Mouse (Mus musculus) hindbrain, embryonic 16.5 days (tissue): ENCODE data around the gene 4930558K02Rik. TPM values are rescaled to one million over a fixed set of nuclear protein-coding genes. Genes with fewer than 3 reads are reported as not detected.

Experiments used
- ATAC-seq: fragments of 200-750 bp; cut with Nextera tagmentation; 2 replicates; pipeline ENCODE4 v1.8.0; 2017; ENCODE audit warnings: moderate TSS enrichment, moderate library complexity
- H3K27ac ChIP-seq: fragments of 300-500 bp; sonication (generic); 2 replicates; pipeline ENCODE4 v1.5.1; 2014; ENCODE audit warnings: low read depth, mild to moderate bottlenecking, control low read depth, low read length, moderate library complexity
- H3K27me3 ChIP-seq: fragments of 300-500 bp; sonication (generic); replicated peaks from 2 replicates; pipeline ENCODE4 v1.6.1; 2014; ENCODE audit warnings: low read length; ENCODE audit not compliant: control insufficient read depth, insufficient read depth
- H3K36me3 ChIP-seq: fragments of 300-500 bp; sonication (generic); 2 replicates; pipeline ENCODE4 v1.6.1; 2014; ENCODE audit warnings: mild to moderate bottlenecking, low read length, moderate library complexity, mixed read lengths; ENCODE audit not compliant: control insufficient read depth, insufficient read depth
- H3K4me1 ChIP-seq: fragments of 300-500 bp; sonication (generic); 2 replicates; pipeline ENCODE4 v1.6.1; 2014; ENCODE audit warnings: low read depth, low read length; ENCODE audit not compliant: control insufficient read depth, insufficient read depth
- H3K4me2 ChIP-seq: fragments of 300-500 bp; sonication (generic); 2 replicates; pipeline ENCODE4 v1.6.1; 2014; ENCODE audit warnings: mild to moderate bottlenecking, low read length, control low read depth, moderate library complexity
- H3K4me3 ChIP-seq: fragments of 300-500 bp; sonication (generic); 2 replicates; pipeline ENCODE4 v1.5.1; 2014; ENCODE audit warnings: mild to moderate bottlenecking, low read length, control low read depth, moderate library complexity
- H3K9ac ChIP-seq: fragments of 300-500 bp; sonication (generic); 2 replicates; pipeline ENCODE4 v1.6.1; 2014; ENCODE audit warnings: low read depth, mild to moderate bottlenecking, control low read depth, low read length, moderate library complexity
- H3K9me3 ChIP-seq: fragments of 300-500 bp; sonication (generic); 2 replicates; pipeline ENCODE4 v1.6.1; 2014; ENCODE audit warnings: mild to moderate bottlenecking, low read length, moderate library complexity; ENCODE audit not compliant: control insufficient read depth
- WGBS: fragments of 180-500 bp; shearing (Covaris S2); extraction: QIAGEN DNeasy Blood & Tissue Kit; methylation state at CpG from one replicate; pipeline ENCODE4 v1.1.7; 2014; 5-methylcytosine and 5-hydroxymethylcytosine counted together
- polyA plus RNA-seq: library from polyadenylated mRNA; unstranded; fragments of >200 nt; fragmentation: Nextera tagmentation; extraction: Ambion mirVana; gene quantifications from 2 replicates; pipeline ENCODE4 v1.2.1, GENCODE M21; 2015

4930558K02Rik gene
- polyA plus RNA-seq, 1 experiment from 2014 or later, result 0.25 TPM

DNA sequence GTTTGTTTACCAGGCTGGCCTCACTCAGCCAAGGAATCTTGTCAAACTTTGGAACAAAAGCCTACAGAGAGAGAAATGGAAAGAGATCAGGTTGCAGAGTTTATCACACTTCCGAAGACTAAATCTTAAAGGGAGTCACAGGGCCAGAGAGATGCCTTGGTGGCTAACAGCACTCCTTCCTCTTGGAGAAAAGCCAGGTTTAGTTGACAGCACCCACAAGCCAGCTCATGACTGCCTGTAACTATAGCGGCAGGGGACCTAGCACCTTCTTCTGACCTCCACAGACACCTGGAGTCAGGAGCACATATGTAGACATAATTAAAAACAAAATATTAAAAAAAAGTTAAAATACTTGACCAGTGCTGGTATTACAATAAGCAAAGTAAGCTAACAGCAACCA lies 11.5 kb downstream of the 4930558K02Rik start:
- no peak overlapping the region for H3K9ac ChIP-seq
- no peak for ATAC-seq
- 86% methylated on average over 2 of the region's 2 CpGs for WGBS

DNA sequence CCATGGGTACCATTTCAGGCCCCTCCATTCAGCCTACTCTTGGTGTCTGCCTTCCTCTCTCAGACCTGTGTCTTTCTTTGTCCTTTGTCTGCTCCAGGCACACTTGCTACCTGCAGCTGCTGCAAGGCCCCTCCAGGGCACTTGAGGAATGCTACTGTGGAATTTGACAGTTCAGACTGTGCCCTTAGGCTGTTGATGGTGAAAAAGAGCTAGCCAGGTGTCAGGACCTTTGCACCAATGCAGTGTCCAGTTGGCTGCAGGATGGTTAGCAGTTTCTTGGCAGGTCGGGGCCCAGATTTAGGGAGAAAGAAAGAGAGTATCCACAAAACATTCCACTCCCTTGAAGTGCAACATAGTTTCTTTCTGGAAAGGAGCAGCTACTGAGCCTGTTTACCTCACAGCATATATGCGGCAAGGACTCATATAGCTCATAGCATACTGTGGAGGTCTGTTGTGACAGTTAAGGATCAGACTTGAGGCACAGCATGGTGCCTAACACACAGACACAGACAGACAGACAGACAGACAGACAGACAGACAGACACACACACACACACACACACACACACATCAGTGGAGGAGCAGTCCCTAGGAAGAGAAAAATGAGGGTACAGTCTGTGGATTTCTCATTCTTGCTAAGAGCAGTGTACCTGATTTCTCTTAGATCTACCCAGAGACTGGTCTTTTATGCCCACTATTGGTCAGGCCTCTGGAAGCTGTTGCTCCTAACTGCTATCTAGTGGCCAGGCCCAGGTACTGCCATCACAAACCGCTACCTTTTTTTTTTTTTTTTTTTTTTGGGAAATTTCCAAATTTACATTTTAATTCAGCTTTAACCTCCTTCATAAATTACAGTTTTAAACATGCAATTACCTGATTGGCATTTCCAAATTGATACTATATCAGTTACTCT lies 16.7 kb downstream of the 4930558K02Rik start:
- peak; percentile 78 for ATAC-seq
- WGBS, result 60% methylated on average over 3 of the region's 3 CpGs
- no peaks in the 10 kb centered on the region for H3K27me3 ChIP-seq
- H3K4me3 ChIP-seq, result no peak overlapping the region
- H3K9ac ChIP-seq, result no peak overlapping the region
- no peaks in the 10 kb centered on the region for H3K36me3 ChIP-seq
- H3K27ac ChIP-seq, result no peak overlapping the region
- no peak overlapping the region for H3K4me2 ChIP-seq
- H3K9me3 ChIP-seq, result no peaks in the 10 kb centered on the region
- H3K4me1 ChIP-seq, result no peaks in the 10 kb centered on the region

More for the DNA sequence above, 11.5 kb downstream of the 4930558K02Rik start:
- no peaks in the 10 kb centered on the region for H3K9me3 ChIP-seq
- no peak overlapping the region for H3K4me3 ChIP-seq
- H3K36me3 ChIP-seq, result no peaks in the 10 kb centered on the region
- H3K4me2 ChIP-seq, result no peak overlapping the region
- H3K27me3 ChIP-seq, result no peaks in the 10 kb centered on the region
- H3K27ac ChIP-seq, result no peak overlapping the region
- peaks cover 10% of the 10 kb centered on the region for H3K4me1 ChIP-seq

DNA sequence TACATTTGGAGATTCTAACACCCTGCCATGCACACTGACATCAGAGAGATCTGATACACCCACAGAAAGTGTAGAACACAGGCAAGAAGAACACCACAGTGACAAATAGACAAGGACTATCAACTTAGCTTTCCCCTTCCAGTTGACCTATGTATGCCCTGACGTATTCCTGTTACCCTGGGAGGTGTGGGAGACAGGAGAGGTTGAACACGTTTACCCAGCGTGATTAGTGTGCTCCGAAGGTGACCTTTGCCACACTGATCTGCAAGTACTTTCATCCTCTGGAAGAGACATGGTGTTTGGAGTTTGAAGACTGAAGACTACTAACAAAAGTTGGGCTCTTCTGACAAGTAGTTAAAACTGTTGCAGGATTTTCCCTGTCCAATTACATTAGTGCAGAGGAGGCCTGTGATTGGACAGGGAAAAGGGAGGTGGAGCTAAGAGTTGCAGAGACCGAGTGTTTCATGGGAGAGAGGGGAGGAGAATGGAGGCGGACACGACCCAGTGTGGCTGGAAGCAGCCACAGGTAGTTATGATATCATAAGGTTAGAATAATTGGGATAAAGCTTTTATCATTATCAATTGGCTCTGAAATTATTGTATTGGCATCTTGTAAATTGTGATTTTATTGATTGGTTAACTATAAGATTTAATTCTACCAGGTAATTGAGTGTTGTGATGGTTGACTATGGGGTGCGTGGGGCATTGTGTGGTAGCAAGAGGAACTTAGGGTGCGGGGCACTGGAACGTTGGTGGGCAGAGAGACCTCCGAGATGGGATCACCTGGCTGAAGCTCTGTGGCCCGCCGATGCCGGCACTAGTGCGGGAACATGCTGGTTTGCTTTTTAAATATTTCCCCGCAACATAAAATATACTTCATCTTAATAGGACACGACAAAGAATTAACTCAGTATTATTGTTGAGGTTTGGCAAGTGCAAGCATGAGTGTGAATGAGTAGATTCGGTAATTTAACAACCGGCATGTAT lies 21.2 kb downstream of the 4930558K02Rik start:
- no peak overlapping the region for H3K4me2 ChIP-seq
- ATAC-seq, result no peak
- H3K27me3 ChIP-seq, result no peaks in the 10 kb centered on the region
- WGBS, result 85% methylated on average over 19 of the region's 19 CpGs
- H3K9me3 ChIP-seq, result no peaks in the 10 kb centered on the region
- H3K4me3 ChIP-seq, result no peak overlapping the region
- H3K9ac ChIP-seq, result no peak overlapping the region
- no peaks in the 10 kb centered on the region for H3K36me3 ChIP-seq
- H3K27ac ChIP-seq, result no peak overlapping the region
- H3K4me1 ChIP-seq, result no peaks in the 10 kb centered on the region

DNA sequence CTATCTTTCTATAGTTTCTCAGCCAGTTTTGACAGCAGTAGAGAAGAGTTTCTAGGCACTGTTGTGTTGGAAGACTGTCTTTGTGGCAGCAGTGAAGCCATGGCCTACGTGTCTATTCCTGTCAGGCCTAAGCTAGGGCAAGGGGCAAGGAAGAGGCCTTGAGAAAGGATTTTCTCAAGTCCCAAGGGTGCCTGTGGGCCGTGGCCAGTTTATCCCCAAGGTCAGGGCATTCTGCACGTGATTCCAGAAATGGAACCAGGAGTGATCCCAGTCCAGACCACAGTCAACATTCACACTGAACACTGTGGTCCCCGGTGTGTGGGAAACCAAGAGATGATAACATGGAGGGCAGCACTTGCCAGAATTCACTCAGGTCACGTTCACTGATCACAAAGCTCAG lies 23.6 kb downstream of the 4930558K02Rik start:
- Histone ChIP-seq H3K9ac (no peak overlapping the region), H3K4me2 (no peak overlapping the region), H3K27ac (no peak overlapping the region), H3K4me1 (no peaks in the 10 kb centered on the region), H3K36me3 (no peaks in the 10 kb centered on the region), H3K4me3 (no peak overlapping the region), H3K9me3 (no peaks in the 10 kb centered on the region), H3K27me3 (no peaks in the 10 kb centered on the region)
- ATAC-seq, result no peak
- WGBS, result 85% methylated on average over 5 of the region's 5 CpGs

DNA sequence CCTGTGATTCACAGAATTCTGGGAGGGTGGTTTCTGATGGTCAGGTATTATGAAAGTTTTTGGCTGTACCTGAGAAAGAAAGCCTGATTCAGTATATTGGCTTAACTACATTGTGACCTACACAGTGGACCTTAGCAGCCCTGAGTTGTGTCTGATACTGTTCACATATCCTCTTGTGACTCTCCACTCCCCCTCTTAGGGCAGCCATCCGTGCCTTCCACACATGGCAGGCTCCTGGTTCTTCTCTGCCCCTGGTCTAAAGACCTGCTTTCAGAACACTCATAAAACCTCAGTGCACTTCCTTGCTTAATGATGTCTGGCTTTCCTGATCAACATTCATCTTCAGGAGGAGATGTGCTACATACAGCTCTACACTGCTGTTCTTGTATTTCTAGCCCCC lies 26.8 kb downstream of the 4930558K02Rik start:
- Histone ChIP-seq H3K36me3 (no peaks in the 10 kb centered on the region), H3K27ac (no peak overlapping the region), H3K4me2 (no peak overlapping the region), H3K9ac (no peak overlapping the region), H3K4me1 (no peaks in the 10 kb centered on the region), H3K27me3 (no peaks in the 10 kb centered on the region), H3K4me3 (no peak overlapping the region), H3K9me3 (no peaks in the 10 kb centered on the region)
- no peak for ATAC-seq
- WGBS, result 67% methylated on average over 1 of the region's 1 CpGs

DNA sequence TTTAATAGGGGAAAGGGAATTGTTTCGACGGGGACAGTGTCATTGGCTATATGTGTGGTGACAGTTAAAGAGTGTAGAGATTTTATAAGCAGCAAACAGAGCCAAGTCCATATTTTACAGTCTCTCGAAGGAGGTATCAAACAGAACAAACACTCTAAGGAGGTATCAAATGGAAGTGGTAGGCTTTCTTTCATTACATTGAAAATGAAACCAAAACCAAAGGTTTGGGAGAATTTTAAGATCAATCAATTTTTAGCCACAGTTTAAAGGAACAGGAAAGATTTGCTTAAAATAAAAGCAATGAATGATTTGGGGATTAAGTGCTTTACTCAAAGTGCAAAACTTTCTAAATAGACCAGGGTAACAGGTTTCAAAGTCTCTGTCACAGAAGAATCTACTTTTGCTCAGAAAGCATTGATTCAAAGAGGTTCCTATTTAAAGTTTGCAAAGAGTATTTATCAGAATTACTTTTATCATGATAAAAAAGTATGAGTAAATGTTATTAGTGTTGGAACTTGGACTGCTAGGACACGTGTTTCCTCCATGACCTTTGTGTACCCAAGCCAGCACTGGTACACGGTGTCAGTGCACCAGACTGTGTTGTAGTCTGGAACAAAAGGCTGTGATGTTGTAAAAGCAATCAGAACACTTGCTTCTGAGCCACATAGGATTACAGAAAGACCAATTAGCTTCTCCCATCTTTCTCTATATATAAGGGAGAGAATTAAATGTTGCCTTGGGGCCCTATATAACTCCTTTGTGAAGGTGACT lies 28.2 kb downstream of the 4930558K02Rik start:
- H3K4me1 ChIP-seq, result no peaks in the 10 kb centered on the region
- H3K9ac ChIP-seq, result no peak overlapping the region
- no peaks in the 10 kb centered on the region for H3K27me3 ChIP-seq
- ATAC-seq, result no peak
- H3K27ac ChIP-seq, result no peak overlapping the region
- H3K36me3 ChIP-seq, result no peaks in the 10 kb centered on the region
- H3K4me2 ChIP-seq, result no peak overlapping the region
- 83% methylated on average over 5 of the region's 5 CpGs for WGBS
- H3K9me3 ChIP-seq, result no peaks in the 10 kb centered on the region
- no peak overlapping the region for H3K4me3 ChIP-seq

DNA sequence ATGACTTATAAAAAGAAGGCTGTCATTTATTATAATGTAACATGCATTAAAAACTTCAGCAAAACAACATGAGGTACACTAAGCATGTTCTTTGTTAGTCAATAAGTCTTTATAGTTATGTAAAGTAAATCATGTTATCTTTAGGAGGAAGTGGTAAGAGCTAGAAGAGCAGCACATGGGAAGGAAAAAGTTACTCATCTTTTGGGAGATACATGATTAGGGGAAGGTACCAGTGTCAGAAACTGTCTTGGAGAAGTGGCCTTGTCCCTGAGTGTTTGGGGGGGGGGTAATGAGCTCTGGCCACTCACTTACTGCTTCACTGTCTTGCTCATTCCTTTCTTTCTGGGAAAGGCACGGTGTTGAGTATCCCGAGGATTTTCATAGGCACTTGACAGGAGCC lies 37.4 kb downstream of the 4930558K02Rik start:
- no peaks in the 10 kb centered on the region for H3K36me3 ChIP-seq
- ATAC-seq, result no peak
- WGBS, result 75% methylated on average over 2 of the region's 2 CpGs

DNA sequence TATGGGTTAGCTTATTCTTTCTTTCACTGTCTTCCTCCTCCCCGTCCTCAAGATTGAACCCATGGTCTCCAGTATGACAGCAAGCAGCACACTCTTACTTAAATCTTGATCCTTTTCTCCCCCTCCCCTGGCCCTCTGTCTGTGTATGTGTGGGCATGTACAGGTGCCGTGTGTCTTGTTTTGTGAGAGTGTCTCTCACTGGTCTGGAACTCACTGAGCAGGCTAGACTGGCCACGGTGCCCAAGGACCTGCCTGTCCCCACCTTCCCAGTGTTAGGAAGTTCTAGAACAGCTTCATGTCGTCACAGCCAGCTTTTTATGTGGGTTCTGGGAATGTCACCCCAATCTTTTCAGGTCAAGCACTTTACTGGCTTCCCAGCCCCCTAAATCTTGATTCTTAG lies 47.1 kb downstream of the 4930558K02Rik start:
- H3K4me3 ChIP-seq, result no peak overlapping the region
- H3K36me3 ChIP-seq, result no peaks in the 10 kb centered on the region
- H3K27ac ChIP-seq, result no peak overlapping the region
- no peak overlapping the region for H3K4me2 ChIP-seq
- H3K9ac ChIP-seq, result no peak overlapping the region
- H3K9me3 ChIP-seq, result no peaks in the 10 kb centered on the region
- 87% methylated on average over 4 of the region's 4 CpGs for WGBS
- H3K4me1 ChIP-seq, result no peaks in the 10 kb centered on the region
- no peaks in the 10 kb centered on the region for H3K27me3 ChIP-seq
- ATAC-seq, result no peak

More for the DNA sequence above, 37.4 kb downstream of the 4930558K02Rik start:
- no peaks in the 10 kb centered on the region for H3K9me3 ChIP-seq
- no peak overlapping the region for H3K4me3 ChIP-seq
- no peak overlapping the region for H3K4me2 ChIP-seq
- H3K9ac ChIP-seq, result no peak overlapping the region
- H3K27me3 ChIP-seq, result no peaks in the 10 kb centered on the region
- no peak overlapping the region for H3K27ac ChIP-seq
- H3K4me1 ChIP-seq, result no peaks in the 10 kb centered on the region
